Mouse (Mus musculus) lung, embryonic 16.5 days (tissue): ENCODE results near the gene Ss18l1. TPM values are rescaled to one million over a fixed set of nuclear protein-coding genes. Genes with fewer than 3 reads are reported as not detected.

Experiments
- ATAC-seq: fragments of 200-750 bp; cut with Nextera tagmentation; 2 replicates; pipeline ENCODE4 v1.8.0; 2017; ENCODE audit warnings: low read depth, mild to moderate bottlenecking, moderate library complexity
- H3K27ac ChIP-seq: fragments of 300-500 bp; sonication (generic); 2 replicates; pipeline ENCODE4 v1.5.1; 2014; ENCODE audit warnings: mild to moderate bottlenecking, control low read depth, low read length
- H3K27me3 ChIP-seq: fragments of 300-500 bp; sonication (generic); 2 replicates; pipeline ENCODE4 v1.6.1; 2014; ENCODE audit warnings: low read depth, low read length, mixed read lengths; ENCODE audit not compliant: control insufficient read depth, insufficient read depth
- H3K36me3 ChIP-seq: fragments of 300-500 bp; sonication (generic); 2 replicates; pipeline ENCODE4 v1.6.1; 2014; ENCODE audit warnings: low read length; ENCODE audit not compliant: control insufficient read depth, insufficient read depth
- H3K4me1 ChIP-seq: fragments of 300-500 bp; sonication (generic); replicated peaks from 2 replicates; pipeline ENCODE4 v1.6.1; 2014; ENCODE audit warnings: low read length, mixed read lengths; ENCODE audit not compliant: control insufficient read depth, insufficient read depth
- H3K4me2 ChIP-seq: fragments of 300-500 bp; sonication (generic); 2 replicates; pipeline ENCODE4 v1.6.1; 2014; ENCODE audit warnings: low read depth, low read length, control low read depth
- H3K4me3 ChIP-seq: fragments of 300-500 bp; sonication (generic); 2 replicates; pipeline ENCODE4 v1.5.1; 2014; ENCODE audit warnings: mild to moderate bottlenecking, low read length, control low read depth
- H3K9ac ChIP-seq: fragments of 300-500 bp; sonication (generic); 2 replicates; pipeline ENCODE4 v1.6.1; 2014; ENCODE audit warnings: low read length, control low read depth
- H3K9me3 ChIP-seq: fragments of 300-500 bp; sonication (generic); 2 replicates; pipeline ENCODE4 v1.6.1; 2016; ENCODE audit warnings: low read length; ENCODE audit not compliant: control insufficient read depth
- WGBS: fragments of 180-500 bp; shearing (Covaris S2); extraction: QIAGEN DNeasy Blood & Tissue Kit; methylation state at CpG from one replicate; pipeline ENCODE4 v1.1.7; 2014; 5-methylcytosine and 5-hydroxymethylcytosine counted together
- polyA plus RNA-seq: library from polyadenylated mRNA; unstranded; fragments of >200 nt; fragmentation: Nextera tagmentation; extraction: Ambion mirVana; gene quantifications from 2 replicates; pipeline ENCODE4 v1.2.1, GENCODE M21; 2015

Gene Ss18l1
- polyA plus RNA-seq, 1 experiment from 2014 or later, result 4.0 TPM

- Histone ChIP-seq H3K9me3 (no peaks in the 10 kb centered on the region), H3K27me3 (peaks cover 5% of the 10 kb centered on the region; the same call in 1 of the 2 replicates)
Measured at GRCm38 (mm10) chr2:180017632-180018031, 24.7 kb upstream of the Ss18l1 start.

GRCm38 (mm10) chr2:180018573-180018972 is 23.7 kb upstream of the Ss18l1 start:
- no peak for ATAC-seq
- peaks cover 12% of the 10 kb centered on the region for H3K4me1 ChIP-seq
- no peak overlapping the region for H3K4me3 ChIP-seq
- peaks cover 9% of the 10 kb centered on the region; the same call in 1 of the 2 replicates for H3K27me3 ChIP-seq
- H3K4me2 ChIP-seq, result no peak overlapping the region
- H3K9me3 ChIP-seq, result no peaks in the 10 kb centered on the region
- WGBS, result 72% methylated on average over 9 of the region's 9 CpGs
- H3K36me3 ChIP-seq, result no peaks in the 10 kb centered on the region
- no peak overlapping the region for H3K9ac ChIP-seq
- H3K27ac ChIP-seq, result no peak overlapping the region

More at GRCm38 (mm10) chr2:180017632-180018031, 24.7 kb upstream of the Ss18l1 start:
- no peak for ATAC-seq
- Histone ChIP-seq H3K4me1 (peaks cover 12% of the 10 kb centered on the region), H3K4me2 (no peak overlapping the region), H3K27ac (peak overlapping the region; percentile 58; the same call in 1 of the 2 replicates), H3K9ac (no peak overlapping the region), H3K36me3 (no peaks in the 10 kb centered on the region), H3K4me3 (no peak overlapping the region)
- WGBS, result 41% methylated on average over 4 of the region's 4 CpGs

GRCm38 (mm10) chr2:180020091-180020661 is 22.1 kb upstream of the Ss18l1 start:
- no peaks in the 10 kb centered on the region for H3K9me3 ChIP-seq
- no peak overlapping the region for H3K4me3 ChIP-seq

GRCm38 (mm10) chr2:180020919-180021318 is 21.4 kb upstream of the Ss18l1 start:
- Histone ChIP-seq H3K36me3 (no peaks in the 10 kb centered on the region), H3K27me3 (peaks cover 9% of the 10 kb centered on the region; the same call in 1 of the 2 replicates), H3K9ac (no peak overlapping the region), H3K4me1 (peaks cover 15% of the 10 kb centered on the region), H3K4me3 (no peak overlapping the region), H3K9me3 (no peaks in the 10 kb centered on the region), H3K27ac (no peak overlapping the region), H3K4me2 (no peak overlapping the region)
- 69% methylated on average over 8 of the region's 8 CpGs for WGBS
- no peak for ATAC-seq

More at GRCm38 (mm10) chr2:180020091-180020661, 22.1 kb upstream of the Ss18l1 start:
- Histone ChIP-seq H3K4me1 (peaks cover 12% of the 10 kb centered on the region), H3K9ac (no peak overlapping the region), H3K36me3 (no peaks in the 10 kb centered on the region), H3K27ac (no peak overlapping the region), H3K27me3 (peaks cover 9% of the 10 kb centered on the region; the same call in 1 of the 2 replicates), H3K4me2 (no peak overlapping the region)
- no peak for ATAC-seq
- WGBS, result 64% methylated on average over 7 of the region's 7 CpGs

GRCm38 (mm10) chr2:180022751-180023150 is 19.6 kb upstream of the Ss18l1 start:
- no peak overlapping the region for H3K27ac ChIP-seq
- no peak overlapping the region for H3K4me2 ChIP-seq
- no peak overlapping the region for H3K4me3 ChIP-seq
- no peaks in the 10 kb centered on the region for H3K36me3 ChIP-seq
- H3K27me3 ChIP-seq, result peaks cover 9% of the 10 kb centered on the region; the same call in 1 of the 2 replicates
- 42% methylated on average over 6 of the region's 6 CpGs for WGBS
- no peak overlapping the region for H3K9ac ChIP-seq
- H3K9me3 ChIP-seq, result no peaks in the 10 kb centered on the region
- peaks cover 23% of the 10 kb centered on the region for H3K4me1 ChIP-seq
- no peak for ATAC-seq

- Histone ChIP-seq H3K4me2 (peak within 1 kb of the TSS; percentile 80), H3K4me3 (peak within 1 kb of the TSS; percentile 89), H3K4me1 (peaks cover 23% of the 10 kb centered on the region), H3K9ac (peak within 1 kb of the TSS; percentile 90), H3K9me3 (no peaks in the 10 kb centered on the region), H3K27ac (peak within 1 kb of the TSS; percentile 91), H3K27me3 (peaks cover 9% of the 10 kb centered on the region; the same call in 1 of the 2 replicates), H3K36me3 (peaks cover 5% of the 10 kb centered on the region; the same call in 1 of the 2 replicates)
- ATAC-seq, result peak; percentile 97
- WGBS, result under 1% methylated on average over 64 of the region's 80 CpGs
Measured at GRCm38 (mm10) chr2:180024401-180025098, 17.8 kb upstream of the Ss18l1 start, which contains the start of gene Lsm14b. Gene Lsm14b, plus strand, starts transcription at chr2:180024987.

- Histone ChIP-seq H3K27me3 (peaks cover 9% of the 10 kb centered on the region; the same call in 1 of the 2 replicates), H3K4me3 (peak overlapping the region; percentile 89), H3K9ac (peak overlapping the region; percentile 90), H3K4me2 (peak overlapping the region; percentile 80), H3K9me3 (no peaks in the 10 kb centered on the region), H3K36me3 (peaks cover 10% of the 10 kb centered on the region; the same call in 1 of the 2 replicates), H3K27ac (peak overlapping the region; percentile 91), H3K4me1 (peaks cover 23% of the 10 kb centered on the region)
- ATAC-seq, result peak; percentile 18
- WGBS, result under 1% methylated on average over 55 of the region's 84 CpGs
Measured at GRCm38 (mm10) chr2:180025135-180025860, 17.0 kb upstream of the Ss18l1 start.

- Histone ChIP-seq H3K4me2 (peak overlapping the region; percentile 80), H3K4me3 (peak overlapping the region; percentile 89), H3K27me3 (peaks cover 9% of the 10 kb centered on the region; the same call in 1 of the 2 replicates), H3K9ac (peak overlapping the region; percentile 90), H3K9me3 (no peaks in the 10 kb centered on the region), H3K36me3 (peaks cover 12% of the 10 kb centered on the region), H3K27ac (no peak overlapping the region; the same call in 1 of the 2 replicates), H3K4me1 (peaks cover 23% of the 10 kb centered on the region)
- 6% methylated on average over 6 of the region's 6 CpGs for WGBS
- no peak for ATAC-seq
Measured at GRCm38 (mm10) chr2:180025861-180026200, 16.5 kb upstream of the Ss18l1 start.

- 75% methylated on average over 9 of the region's 9 CpGs for WGBS
- H3K9ac ChIP-seq, result no peak overlapping the region
- H3K4me3 ChIP-seq, result no peak overlapping the region
- H3K4me2 ChIP-seq, result no peak overlapping the region
- H3K36me3 ChIP-seq, result peaks cover 27% of the 10 kb centered on the region
- no peak overlapping the region for H3K27ac ChIP-seq
- peaks cover 4% of the 10 kb centered on the region; the same call in 1 of the 2 replicates for H3K27me3 ChIP-seq
- no peak for ATAC-seq
- no peaks in the 10 kb centered on the region for H3K9me3 ChIP-seq
- H3K4me1 ChIP-seq, result peaks cover 23% of the 10 kb centered on the region
Measured at GRCm38 (mm10) chr2:180027768-180028167, 14.5 kb upstream of the Ss18l1 start.
